Comparison of ENCODE assay signal across 21 mouse cellular contexts in genomic region chr7:96342996-96343395, GRCm38 (mm10).
"Had no signal": no experiment of that assay in that cellular context is flagged by ENCODE, and none has a peak within 500 bp of the region (broad histone marks: within the 10 kb centered on the region; RNA-seq: fewer than 3 reads in every experiment).

No protein-coding gene starts in this region.

- H3K9me3 ChIP-seq: limb, embryonic 12.5 days; limb, embryonic 15.5 days; midbrain, embryonic 13.5 days; neural tube, embryonic 13.5 days had no signal

- H3K9ac ChIP-seq: limb, embryonic 12.5 days; limb, embryonic 15.5 days; liver, embryonic 14.5 days; liver, postnatal 0 days; lung, embryonic 14.5 days; midbrain, embryonic 13.5 days; neural tube, embryonic 13.5 days had no signal

- H3K4me1 ChIP-seq: limb, embryonic 12.5 days; limb, embryonic 15.5 days had no signal

- H3K4me3 ChIP-seq: limb, embryonic 12.5 days; limb, embryonic 15.5 days; midbrain, embryonic 13.5 days; neural tube, embryonic 13.5 days had no signal

- H3K36me3 ChIP-seq: limb, embryonic 12.5 days; limb, embryonic 15.5 days; midbrain, embryonic 13.5 days; neural tube, embryonic 13.5 days had no signal

- DNase-seq: kidney, adult 18-20 months; kidney, adult 9 months; kidney, postnatal 14 days; kidney, postnatal 4 days; left cerebral cortex, postnatal 4 days; liver, postnatal 0 days; lung, embryonic 14.5 days; right cerebral cortex, adult 18-20 months; right cerebral cortex, postnatal 14 days; right cerebral cortex, postnatal 4 days; thymus, adult 2 months; thymus, postnatal 25 days had no signal

- H3K27ac ChIP-seq: limb, embryonic 12.5 days; limb, embryonic 15.5 days; liver, embryonic 14.5 days; macrophage; midbrain, embryonic 13.5 days; neural tube, embryonic 13.5 days; stomach, postnatal 0 days had no signal

- H3K4me2 ChIP-seq: limb, embryonic 12.5 days; limb, embryonic 15.5 days; liver, embryonic 11.5 days; lung, embryonic 14.5 days; midbrain, embryonic 13.5 days; neural tube, embryonic 13.5 days had no signal

- ATAC-seq: liver, postnatal 0 days; lung, postnatal 0 days; midbrain, embryonic 13.5 days had no signal

- H3K27me3 ChIP-seq: limb, embryonic 12.5 days; limb, embryonic 15.5 days; midbrain, embryonic 13.5 days; neural tube, embryonic 13.5 days had no signal
